Mouse (Mus musculus): ENCODE results near the gene Baz1a. TPM values are rescaled to one million over a fixed set of nuclear protein-coding genes. Genes with fewer than 3 reads are reported as not detected.
A peak's percentile ranks its signal among the peaks of the same experiment; 100 is the strongest.

Baz1a gene
- total RNA-seq, 2 experiments from 2014 or later: 3.6 to 4.1 TPM

DNA sequence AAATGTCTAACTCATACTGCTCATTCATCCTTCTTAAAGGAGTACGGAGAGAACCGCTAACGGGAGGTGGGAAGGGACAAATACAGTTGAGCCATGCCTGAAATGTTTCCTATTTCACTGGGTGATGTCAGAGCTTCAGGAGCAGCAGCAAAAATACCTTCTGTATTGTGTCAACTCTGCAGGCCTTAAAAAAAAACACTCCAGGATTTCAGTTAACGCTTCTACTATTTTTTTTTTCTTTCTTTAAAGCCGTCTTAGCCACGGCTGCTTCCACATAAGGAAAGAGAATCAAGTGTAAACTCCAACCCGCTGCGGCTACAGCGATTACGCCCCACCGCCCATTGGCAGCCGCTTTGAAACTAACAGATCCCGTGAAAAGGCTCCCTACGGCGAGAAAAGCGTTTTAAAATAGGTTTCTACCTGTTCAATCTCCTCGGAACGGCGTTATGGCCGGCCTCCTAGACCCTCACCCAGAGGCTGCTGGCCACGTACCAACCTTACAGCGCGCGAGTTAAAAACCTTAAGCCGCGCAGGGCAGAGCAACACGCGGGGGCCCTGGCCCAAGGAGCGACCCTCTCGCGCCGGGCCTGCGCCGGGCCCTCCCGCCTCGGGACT, 152.1 kb downstream of the Baz1a start:
- Histone ChIP-seq H3K4me3 (peak overlapping the region; percentile 99), H3K27ac (peak overlapping the region; percentile 100)
- DNase-seq: peak; percentile 77
- no peak for TF ChIP-seq CTCF (IDR thresholded peaks at IDR 0.05)
- intact Hi-C loops (cut with DNase I): loop anchor here (2.0 kb wide), 1 partner anchor 27 kb away; no protein-coding TSS in a partner anchor

DNA sequence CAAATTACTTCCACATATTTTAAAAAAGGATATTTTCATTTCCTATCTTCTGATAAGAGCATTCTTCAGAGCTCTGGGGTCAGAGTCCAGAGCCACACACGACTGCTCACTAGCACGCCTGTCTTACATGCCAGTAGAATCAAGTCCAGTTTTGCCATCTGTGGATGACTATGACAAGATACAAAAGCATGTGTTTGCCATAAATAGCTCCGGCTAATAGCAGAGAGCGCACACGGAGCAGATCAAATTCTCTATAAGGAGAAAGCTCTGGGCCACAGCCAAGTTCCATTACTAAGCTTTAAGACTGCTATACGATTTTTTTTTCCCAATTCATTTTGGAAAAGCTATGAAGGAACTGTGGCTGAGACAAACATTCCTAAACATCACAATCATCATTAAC, 154.6 kb downstream of the Baz1a start:
- DNase-seq: peak; percentile 24
- Histone ChIP-seq H3K27ac (peak overlapping the region; percentile 100), H3K4me3 (peak overlapping the region; percentile 99)
- intact Hi-C loops (cut with DNase I): no loop called here
- peak; percentile 15; the same call in 1 of the 2 replicates for TF ChIP-seq CTCF (IDR thresholded peaks at IDR 0.05)

DNA sequence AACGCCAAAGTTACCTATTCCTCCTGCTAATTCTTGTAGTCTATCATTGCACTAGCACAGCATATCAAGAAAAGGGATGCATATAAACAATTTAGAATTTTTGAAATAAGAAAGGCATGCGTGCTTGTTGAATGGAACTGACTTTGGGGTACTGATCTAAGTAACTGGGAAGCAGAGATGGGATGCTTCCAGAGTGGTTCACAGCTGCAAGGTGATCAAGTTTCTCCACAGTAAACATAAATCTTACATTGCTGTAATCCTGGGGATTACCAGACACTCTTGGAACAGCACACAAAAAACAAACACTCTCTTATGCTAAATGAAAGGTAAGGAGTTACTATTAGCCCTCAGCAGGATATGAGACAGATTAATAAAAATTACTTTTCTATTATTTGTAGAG, 163.6 kb downstream of the Baz1a start:
- no peak for TF ChIP-seq CTCF (IDR thresholded peaks at IDR 0.05)
- no peak overlapping the region for H3K4me3 ChIP-seq
- H3K27ac ChIP-seq: peak overlapping the region; percentile 74
- DNase-seq: no peak
- intact Hi-C loops (cut with DNase I): no loop called here

DNA sequence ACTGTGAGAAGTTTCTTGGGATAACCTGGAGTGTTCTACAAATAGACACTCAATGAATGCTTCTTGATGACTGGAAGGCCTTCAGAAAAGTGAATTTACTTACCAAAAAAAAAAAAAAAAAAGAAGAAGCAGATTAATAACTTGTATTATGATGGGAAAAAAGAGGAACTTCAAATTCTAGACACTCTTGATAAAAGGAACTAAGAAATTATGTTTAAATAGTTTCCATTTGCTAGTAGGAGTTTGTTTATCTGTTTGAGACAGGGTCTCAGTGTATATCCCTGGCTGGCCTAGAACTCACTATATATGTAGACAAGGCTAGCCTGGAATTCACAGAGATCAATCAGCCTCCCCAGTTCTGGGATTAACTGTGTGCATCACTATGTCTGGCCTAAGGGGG, 169.7 kb downstream of the Baz1a start:
- no peak overlapping the region for H3K4me3 ChIP-seq
- no peak for TF ChIP-seq CTCF (IDR thresholded peaks at IDR 0.05)
- intact Hi-C loops (cut with DNase I): no loop called here
- H3K27ac ChIP-seq: no peak overlapping the region
- no peak for DNase-seq

Other genes starting within 250 kb of the Baz1a start
- 10 to 100 TPM; 21.2 to 22.7 TPM for gene Snx6, start 218.6 kb downstream of the Baz1a start, total RNA-seq (2021)
- gene Cfl2, start 151.5 kb downstream of the Baz1a start, total RNA-seq (2021): 100 to 1,000 TPM; 419 to 537 TPM
- not detected for gene Gm20403, start 27.8 kb downstream of the Baz1a start, total RNA-seq (2021)
- 1 to 10 TPM; 8.8 TPM for gene 2700097O09Rik, start 65.8 kb upstream of the Baz1a start, total RNA-seq (2021)
- 10 to 100 TPM; 73.7 to 94.3 TPM for gene Srp54a, start 65.9 kb upstream of the Baz1a start, total RNA-seq (2021)
- 1 to 10 TPM; 3.1 to 8.3 TPM for gene Fam177a, start 110.1 kb upstream of the Baz1a start, total RNA-seq (2021)
- 10 to 100 TPM; 32.1 to 37.5 TPM for gene Srp54b, start 140.8 kb upstream of the Baz1a start, total RNA-seq (2021)
- 1 to 10 TPM in 1 of 2 experiments, under 1 TPM in 1; 0.59 to 5.4 TPM for gene 1700047I17Rik2, start 185.2 kb upstream of the Baz1a start, total RNA-seq (2021)
- 10 to 100 TPM; 28.1 to 30.5 TPM for gene Srp54c, start 215.8 kb upstream of the Baz1a start, total RNA-seq (2021)

Measured in gastrocnemius, adult 2 months (tissue).